Mouse (Mus musculus): ENCODE measurements around the gene Prkce.

- TF ChIP-seq HCFC1 (IDR thresholded peaks at IDR 0.05; ENCODE audit: borderline replicate concordance, insufficient read depth, low read length) (no peak), ZNF384 (IDR thresholded peaks at IDR 0.05; ENCODE audit: low read depth, low read length) (no peak), ZC3H11A (IDR thresholded peaks at IDR 0.05; ENCODE audit: borderline replicate concordance, low read depth, low read length) (no peak), CHD2 (IDR thresholded peaks at IDR 0.05; ENCODE audit: low read depth, low read length) (no peak), MAFK (IDR thresholded peaks at IDR 0.05; ENCODE audit: insufficient read depth, low read depth, low read length) (no peak)
Observed at GRCm38 (mm10) chr17:86420646-86421338, 253.2 kb downstream of the Prkce start.
